Mouse (Mus musculus): ENCODE measurements around the gene Rcan2. TPM values are rescaled to one million over a fixed set of nuclear protein-coding genes. Genes with fewer than 3 reads are reported as not detected.

Gene Rcan2
- total RNA-seq, 2 experiments from 2014 or later: 18.4 to 22.3 TPM

- DNase-seq: no peak
Measured at GRCm38 (mm10) chr17:43917143-43917542, 116.0 kb downstream of the Rcan2 start.

GRCm38 (mm10) chr17:43929856-43930255 lies 128.7 kb downstream of the Rcan2 start:
- no peak for DNase-seq

- no peak for DNase-seq
Measured at GRCm38 (mm10) chr17:43931731-43932130, 130.6 kb downstream of the Rcan2 start.

- DNase-seq: no peak
Measured at GRCm38 (mm10) chr17:43934056-43934455, 132.9 kb downstream of the Rcan2 start.

GRCm38 (mm10) chr17:43952219-43952618 lies 151.1 kb downstream of the Rcan2 start:
- DNase-seq: no peak

- no peak for DNase-seq
Measured at GRCm38 (mm10) chr17:43952661-43953534, 151.7 kb downstream of the Rcan2 start.

GRCm38 (mm10) chr17:43953535-43953918 lies 152.4 kb downstream of the Rcan2 start:
- no peak for DNase-seq

GRCm38 (mm10) chr17:43959797-43960196 lies 158.6 kb downstream of the Rcan2 start:
- DNase-seq: no peak

GRCm38 (mm10) chr17:43969943-43970342 lies 168.8 kb downstream of the Rcan2 start:
- no peak for DNase-seq

- no peak for DNase-seq
Measured at GRCm38 (mm10) chr17:43977572-43977971, 176.4 kb downstream of the Rcan2 start.

GRCm38 (mm10) chr17:43979925-43980324 lies 178.8 kb downstream of the Rcan2 start:
- DNase-seq: no peak

- DNase-seq: no peak
Measured at GRCm38 (mm10) chr17:43982505-43982904, 181.4 kb downstream of the Rcan2 start.

- DNase-seq: no peak
Measured at GRCm38 (mm10) chr17:43989334-43989945, 188.3 kb downstream of the Rcan2 start.

- no peak for DNase-seq
Measured at GRCm38 (mm10) chr17:43990957-43991383, 189.8 kb downstream of the Rcan2 start.

GRCm38 (mm10) chr17:43994080-43994479 lies 192.9 kb downstream of the Rcan2 start:
- no peak for DNase-seq

GRCm38 (mm10) chr17:43997514-43997913 lies 196.4 kb downstream of the Rcan2 start:
- DNase-seq: no peak

- DNase-seq: no peak
Measured at GRCm38 (mm10) chr17:43998095-43998494, 196.9 kb downstream of the Rcan2 start.

GRCm38 (mm10) chr17:44004401-44004800 lies 203.2 kb downstream of the Rcan2 start:
- no peak for DNase-seq

- DNase-seq: no peak
Measured at GRCm38 (mm10) chr17:44007411-44007810, 206.3 kb downstream of the Rcan2 start.

- no peak for DNase-seq
Measured at GRCm38 (mm10) chr17:44011917-44012316, 210.8 kb downstream of the Rcan2 start.

- no peak for DNase-seq
Measured at GRCm38 (mm10) chr17:44013756-44014510, 212.8 kb downstream of the Rcan2 start.

- no peak for DNase-seq
Measured at GRCm38 (mm10) chr17:44016314-44016713, 215.2 kb downstream of the Rcan2 start.

- no peak for DNase-seq
Measured at GRCm38 (mm10) chr17:44020707-44021220, 219.6 kb downstream of the Rcan2 start.
